Mouse (Mus musculus) neutrophil, adult 5-6 weeks (primary cell): ENCODE results near the gene Stkld1. TPM values are rescaled to one million over a fixed set of nuclear protein-coding genes. Genes with fewer than 3 reads are reported as not detected.
A peak's percentile ranks its signal among the peaks of the same experiment; 100 is the strongest.

Experiments
- ATAC-seq: fragments of 151-379, 151-347 bp; 2 replicates; pipeline ENCODE4 v1.8.0; 2017; ENCODE audit warnings: mild to moderate bottlenecking, moderate TSS enrichment; ENCODE audit not compliant: insufficient number of reproducible peaks, poor library complexity, low FRiP score, severe bottlenecking; ENCODE audit errors: extremely low read depth
- total RNA-seq: library from RNA; stranded (forward); fragments of 200-1000 nt; gene quantifications from 2 replicates; pipeline ENCODE4 v1.2.3, GENCODE M21; 2017

Gene Stkld1
- total RNA-seq, 1 experiment from 2014 or later: not detected

GRCm38 (mm10) chr2:26914148-26914941, 19.5 kb upstream of the Stkld1 start:
- no peak for ATAC-seq

- ATAC-seq: peak; percentile 87
Observed at GRCm38 (mm10) chr2:26915927-26916728, 17.7 kb upstream of the Stkld1 start, which contains the start of the genes Surf2 and Surf1. Surf2 (plus strand) TSS chr2:26916367. Surf1 (minus strand) TSS chr2:26916530.

DNA sequence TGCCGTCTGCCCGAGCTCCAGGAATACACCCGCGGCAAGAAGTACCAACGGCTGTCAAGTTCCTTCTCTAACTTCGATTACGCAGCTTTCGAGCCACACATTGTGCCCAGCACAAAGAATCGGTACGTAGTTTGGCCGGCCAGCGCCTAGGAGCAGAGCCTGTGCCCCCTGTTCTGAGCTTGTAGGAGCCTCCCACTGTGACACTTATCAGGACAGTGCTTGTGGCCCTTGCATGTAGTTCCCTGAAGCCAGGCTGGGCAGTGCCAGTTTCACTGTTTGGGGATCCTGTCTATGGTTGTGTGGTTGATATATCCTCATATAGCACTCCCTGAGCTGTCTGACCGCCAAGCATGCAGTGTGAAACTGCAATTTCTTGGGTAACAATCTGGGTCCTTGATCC, 17.1 kb upstream of the Stkld1 start:
- ATAC-seq: no peak

DNA sequence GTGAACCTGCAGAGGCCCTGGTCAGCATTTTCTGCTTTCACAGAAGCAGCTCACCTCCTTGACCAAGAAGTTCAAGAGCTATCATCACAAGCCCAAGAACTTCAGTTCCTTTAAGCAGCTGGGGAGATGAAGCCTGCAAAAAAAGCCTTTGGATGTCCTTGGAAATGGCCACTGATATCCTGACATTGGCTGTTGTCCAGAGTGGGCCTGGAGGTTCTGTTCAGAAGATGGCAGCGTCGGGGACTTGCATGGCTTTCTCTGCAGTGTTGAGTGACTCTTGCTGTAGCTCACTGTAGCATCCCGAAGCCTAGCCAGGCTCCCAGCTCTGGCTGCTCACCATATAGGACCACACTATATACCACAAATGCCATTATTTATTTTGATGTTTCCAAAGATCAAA, 14.2 kb upstream of the Stkld1 start:
- no peak for ATAC-seq

DNA sequence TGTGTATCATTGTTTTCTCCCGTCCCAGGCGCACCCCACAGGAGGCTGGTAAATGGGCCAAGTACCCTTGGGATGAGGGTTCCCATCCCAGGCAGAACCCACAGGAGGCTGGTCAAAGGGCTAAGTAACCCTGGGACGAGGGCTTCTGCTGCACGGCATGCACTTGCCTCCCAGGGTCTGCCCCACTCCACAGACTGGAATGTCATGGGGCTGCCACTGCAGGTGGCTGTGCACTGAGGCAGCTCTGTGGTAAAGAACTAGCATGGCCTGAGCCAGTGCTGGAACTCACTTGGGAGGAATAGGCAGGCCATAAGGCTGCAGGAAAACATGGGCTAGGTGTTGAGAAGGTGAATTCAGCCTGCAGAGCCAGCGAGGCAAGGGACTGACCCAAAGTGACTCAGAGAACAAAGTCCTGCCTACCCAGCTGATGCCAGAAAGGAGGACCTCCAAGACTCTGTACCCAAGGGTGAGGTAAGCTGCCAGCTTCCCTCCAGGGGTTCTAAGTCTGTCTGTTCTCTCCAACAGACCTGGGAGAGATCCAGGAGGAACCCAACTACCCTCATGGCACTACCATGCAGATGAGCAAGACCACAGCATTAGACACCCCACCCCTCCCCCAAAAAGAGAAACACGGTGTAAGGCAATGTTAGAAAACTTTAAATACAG, 13.5 kb upstream of the Stkld1 start:
- ATAC-seq: no peak

- ATAC-seq: no peak
Observed at GRCm38 (mm10) chr2:26921784-26922183, 12.1 kb upstream of the Stkld1 start.

GRCm38 (mm10) chr2:26927745-26928476, 5.9 kb upstream of the Stkld1 start:
- ATAC-seq: no peak

GRCm38 (mm10) chr2:26930390-26930789, 3.5 kb upstream of the Stkld1 start:
- peak; percentile 52 for ATAC-seq

DNA sequence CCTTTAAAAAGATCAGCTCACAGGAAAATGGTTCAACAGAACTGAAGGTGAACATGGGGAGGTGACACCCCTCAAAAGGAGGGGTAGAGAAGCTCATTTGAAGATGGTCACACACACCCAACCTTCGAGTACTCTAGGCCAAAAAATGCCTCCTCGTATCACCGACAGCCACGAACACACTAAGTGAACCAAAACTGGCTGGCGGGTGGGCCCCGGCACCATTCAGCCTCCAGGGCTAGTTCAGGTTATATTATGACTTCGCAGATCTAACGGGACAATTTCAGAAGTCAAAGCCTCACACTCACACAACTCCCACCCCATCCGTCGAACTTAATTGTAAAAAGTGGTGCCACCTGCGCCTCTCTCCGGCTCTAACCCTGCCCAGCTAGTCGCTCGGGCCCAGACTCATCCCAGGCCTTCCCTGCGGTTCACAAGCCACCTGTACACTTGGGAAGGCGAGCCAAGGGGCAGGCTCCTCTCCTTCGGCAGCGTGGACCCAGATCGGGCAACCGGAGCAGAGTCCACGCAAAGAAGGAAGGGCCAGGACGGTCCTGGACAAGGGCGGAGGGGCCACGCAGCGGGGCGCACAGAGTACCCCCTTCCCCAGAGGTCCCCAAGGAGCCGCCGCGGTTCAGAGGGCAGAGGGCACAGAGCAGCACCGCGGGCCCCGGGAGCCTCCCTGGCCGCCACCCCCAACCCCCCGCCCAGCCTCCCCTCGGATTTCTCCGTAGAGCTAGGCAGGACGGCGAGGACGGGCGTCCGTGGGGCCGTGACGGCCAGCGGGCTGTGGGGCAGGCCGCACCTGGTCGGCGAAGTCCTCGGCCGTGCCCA, 1.2 kb upstream of the Stkld1 start:
- no peak for ATAC-seq

- ATAC-seq: no peak
Observed at GRCm38 (mm10) chr2:26935286-26935685, 1.4 kb downstream of the Stkld1 start.

GRCm38 (mm10) chr2:26936425-26936824, 2.6 kb downstream of the Stkld1 start:
- no peak for ATAC-seq

DNA sequence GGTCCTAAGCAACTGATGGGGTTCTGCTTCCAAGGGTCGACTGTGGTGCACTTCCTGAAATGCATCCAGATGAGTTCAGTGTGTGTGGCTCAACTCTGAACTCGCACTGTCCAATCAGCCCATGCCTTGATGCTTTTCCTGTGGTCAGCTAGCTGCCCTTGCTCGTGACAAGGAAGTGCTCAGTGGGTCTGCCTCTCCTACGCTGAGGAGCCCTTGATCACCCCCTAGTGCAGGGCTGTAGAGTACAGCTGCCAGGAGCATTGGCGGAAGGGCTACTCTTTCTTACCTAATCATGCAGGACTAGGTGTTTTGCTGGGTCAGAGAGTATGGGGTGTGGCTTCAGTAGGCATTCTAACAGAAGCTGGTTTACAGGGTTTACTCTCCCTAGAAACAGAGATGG, 7.7 kb downstream of the Stkld1 start:
- ATAC-seq: peak; percentile 87

DNA sequence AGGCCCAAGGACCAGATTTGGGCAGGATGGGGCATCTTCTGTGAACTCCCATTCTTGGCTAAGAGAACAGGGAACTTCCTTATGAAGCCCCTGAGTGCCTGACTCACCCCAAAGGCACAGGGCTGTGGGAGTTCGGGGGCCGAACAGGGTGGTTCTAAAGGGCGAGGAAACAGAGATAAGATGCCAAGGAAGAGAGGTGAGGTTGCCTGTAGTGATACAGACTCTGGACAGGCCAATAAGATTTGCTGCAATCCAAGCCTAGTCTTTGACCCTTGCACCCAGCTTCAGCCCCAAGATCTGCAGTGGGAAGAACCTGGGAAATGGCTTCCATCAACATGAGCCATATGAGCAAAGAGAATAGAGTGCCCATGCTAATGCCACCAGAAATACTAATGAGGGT, 9.4 kb downstream of the Stkld1 start:
- no peak for ATAC-seq

- no peak for ATAC-seq
Observed at GRCm38 (mm10) chr2:26950411-26950810, 16.6 kb downstream of the Stkld1 start.

DNA sequence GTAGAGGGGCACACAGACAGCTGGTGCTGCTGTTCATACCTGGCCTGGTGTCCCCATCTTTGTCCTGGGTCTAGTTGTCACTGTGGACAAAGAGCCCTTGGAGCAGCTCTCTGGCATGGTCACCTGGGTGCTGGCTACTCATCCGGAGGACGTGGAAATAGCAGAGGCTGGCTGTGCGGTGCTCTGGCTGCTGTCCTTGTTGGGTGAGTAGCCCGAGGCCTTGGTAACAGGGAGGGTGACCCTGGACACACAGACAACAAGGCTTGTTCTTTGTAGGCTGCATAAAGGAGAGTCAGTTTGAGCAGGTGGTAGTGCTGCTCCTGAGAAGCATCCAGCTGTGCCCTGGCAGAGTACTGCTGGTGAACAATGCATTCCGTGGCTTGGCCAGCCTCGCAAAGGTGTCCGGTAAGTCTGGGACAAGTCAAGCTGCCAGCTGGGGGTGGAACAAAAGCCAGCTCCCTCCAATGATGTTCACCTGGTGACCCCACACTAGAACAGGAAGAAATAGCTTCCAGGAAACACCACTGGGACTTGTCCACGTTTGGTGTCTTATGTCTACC, 17.6 kb downstream of the Stkld1 start:
- no peak for ATAC-seq

DNA sequence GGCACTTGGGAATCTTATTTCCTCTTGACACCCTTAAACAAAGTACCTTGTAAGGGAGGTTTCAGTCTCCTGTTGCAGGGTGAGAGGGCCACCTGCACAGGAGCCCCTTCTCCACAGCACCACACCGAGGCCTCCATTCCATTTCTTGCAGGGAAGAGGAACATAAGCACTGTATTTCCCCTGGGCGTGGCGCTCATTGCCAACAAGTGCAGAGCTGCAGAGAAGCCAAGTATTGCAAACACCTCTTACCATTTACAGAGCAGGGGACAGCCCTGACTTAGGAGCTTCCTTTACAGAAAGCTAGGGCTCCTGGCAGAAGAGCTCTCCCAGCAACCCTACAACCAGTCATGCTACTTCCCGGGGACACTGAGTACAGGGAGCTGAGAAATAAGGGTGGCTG, 18.3 kb downstream of the Stkld1 start:
- no peak for ATAC-seq

DNA sequence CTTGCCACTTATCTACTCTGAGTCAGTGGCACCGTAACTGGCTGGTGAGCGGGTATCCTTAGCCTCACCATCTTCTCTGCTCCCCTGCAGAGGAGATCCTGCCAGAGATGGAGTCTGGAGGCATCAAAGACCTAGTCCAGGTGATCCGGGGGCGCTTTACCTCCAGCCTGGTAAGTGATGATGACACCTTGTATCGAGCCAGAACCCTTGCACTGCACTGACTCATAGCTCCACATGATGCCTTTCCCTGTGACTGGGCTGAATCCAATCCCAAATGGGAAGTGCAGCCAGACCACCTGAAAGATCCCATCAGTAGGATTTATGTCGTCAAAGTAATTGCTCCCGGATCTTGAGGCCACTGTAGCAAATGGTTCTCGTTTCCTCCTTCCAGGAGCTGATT, 19.0 kb downstream of the Stkld1 start:
- no peak for ATAC-seq
